Mouse (Mus musculus): ENCODE data around the gene Pgf. TPM values are rescaled to one million over a fixed set of nuclear protein-coding genes. Genes with fewer than 3 reads are reported as not detected.
A peak's percentile ranks its signal among the peaks of the same experiment; 100 is the strongest.

Pgf gene
- 1 to 10 TPM; 3.8 to 5.3 TPM for total RNA-seq (2021)
- long read RNA-seq, experiment 1, partial matches to known transcripts, result 0 of 6 reads
- long read RNA-seq, experiment 1, other reads (novel, unspliced or antisense), result 3 of 6 reads
- long read RNA-seq, experiment 2, partial matches to known transcripts, result 0 of 2 reads
- long read RNA-seq, experiment 2, other reads (novel, unspliced or antisense), result 1 of 2 reads

- no peak for DNase-seq
Measured at GRCm38 (mm10) chr12:85177740-85178239, at the start of gene Pgf. Gene Pgf (minus strand): TSS chr12:85177790.

- no peak for DNase-seq
Measured at GRCm38 (mm10) chr12:85227227-85227626, 49.6 kb upstream of the Pgf start.

GRCm38 (mm10) chr12:85219905-85220290, 42.3 kb upstream of the Pgf start:
- peak in 1 of 2 experiments; percentile 26 for DNase-seq

DNA sequence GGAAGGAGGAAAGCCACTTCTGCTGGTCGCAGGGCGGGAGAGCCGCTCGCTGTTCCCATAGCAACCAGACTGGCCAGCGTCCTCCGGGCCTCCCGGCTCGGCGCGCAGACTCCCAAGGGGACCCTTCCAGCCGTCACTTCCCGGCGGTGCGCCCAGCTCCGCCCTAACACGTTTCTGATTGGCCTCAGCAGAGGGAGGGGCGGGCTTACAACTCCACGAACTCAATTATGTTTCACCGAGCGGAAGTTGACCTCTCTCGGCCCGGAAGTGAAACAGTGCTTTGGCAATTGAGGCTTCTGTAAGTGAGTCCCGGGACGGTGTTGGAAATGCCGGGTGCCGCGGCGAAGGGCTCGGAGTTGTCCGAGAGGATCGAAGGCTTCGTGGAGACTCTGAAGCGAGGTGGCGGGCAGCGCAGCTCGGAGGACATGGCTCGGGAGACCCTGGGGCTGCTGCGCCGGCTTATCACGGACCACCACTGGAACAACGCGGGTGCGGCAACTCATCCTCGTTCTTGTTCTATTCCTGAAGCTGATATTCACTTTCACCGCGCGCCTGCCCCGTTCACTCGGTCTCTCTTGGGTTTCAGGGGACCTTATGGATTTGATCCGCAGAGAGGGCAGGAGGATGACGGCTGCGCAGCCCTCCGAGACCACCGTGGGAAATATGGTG, 41.8 kb upstream of the Pgf start, which contains the start of gene Eif2b2:
Eif2b2 (plus strand) TSS at position 246 of the 669 bp plus-strand sequence.
- peak; percentile 100 for DNase-seq

DNA sequence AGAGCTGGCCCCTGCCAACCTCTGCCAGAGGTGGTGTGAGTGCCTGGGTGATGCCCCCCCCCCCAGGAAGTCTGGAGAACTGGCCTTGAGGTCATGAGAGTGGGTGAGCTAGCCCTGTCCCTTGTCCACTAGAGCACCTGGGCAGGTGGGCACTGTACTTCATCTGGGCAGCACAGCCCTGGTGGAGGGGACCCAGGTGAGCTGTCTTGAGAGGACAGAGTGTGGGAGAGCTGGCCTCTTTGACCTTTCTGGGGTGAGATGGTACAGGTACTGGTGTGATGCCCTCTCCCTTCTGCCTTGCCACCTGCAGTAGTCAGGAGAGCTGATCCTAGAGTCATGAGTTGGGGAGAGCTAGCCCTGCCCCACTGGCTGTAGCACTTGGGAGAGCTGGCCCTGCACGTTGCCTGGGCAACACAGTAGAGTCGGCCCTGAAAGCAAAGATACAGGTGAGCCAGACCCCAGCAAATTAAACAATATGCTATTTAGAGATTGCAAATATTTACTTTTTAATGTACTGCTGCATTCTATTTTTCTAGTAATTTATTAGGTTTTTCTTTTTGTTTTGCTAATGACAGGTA, 40.2 kb upstream of the Pgf start:
- no peak for DNase-seq

GRCm38 (mm10) chr12:85215031-85215430, 37.4 kb upstream of the Pgf start:
- DNase-seq, result no peak

DNA sequence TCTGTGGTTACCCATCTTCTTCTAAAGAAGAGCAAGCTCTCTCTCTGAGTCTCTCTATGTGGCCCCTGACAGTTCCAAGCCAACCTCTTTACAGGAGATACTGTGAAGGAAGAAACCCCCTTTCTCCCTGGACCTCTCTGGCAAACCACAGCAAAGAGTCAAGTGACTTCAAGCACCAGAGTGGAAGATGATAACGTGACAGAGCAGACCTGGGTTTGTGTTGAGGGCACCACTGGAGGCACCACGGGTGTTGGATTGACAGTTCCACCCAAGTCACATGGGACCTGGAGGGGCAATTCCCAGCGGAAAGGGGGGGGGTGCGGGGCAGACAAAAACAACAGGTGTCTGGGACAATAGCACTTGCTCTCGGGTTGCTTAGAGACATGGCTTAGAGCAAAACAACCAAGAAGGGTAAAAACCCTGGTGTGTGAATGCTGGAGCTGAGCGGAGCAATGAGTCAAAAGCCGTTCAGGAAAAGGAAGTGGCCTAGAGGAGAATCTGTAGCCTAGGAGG, 31.2 kb upstream of the Pgf start:
- no peak for DNase-seq

DNA sequence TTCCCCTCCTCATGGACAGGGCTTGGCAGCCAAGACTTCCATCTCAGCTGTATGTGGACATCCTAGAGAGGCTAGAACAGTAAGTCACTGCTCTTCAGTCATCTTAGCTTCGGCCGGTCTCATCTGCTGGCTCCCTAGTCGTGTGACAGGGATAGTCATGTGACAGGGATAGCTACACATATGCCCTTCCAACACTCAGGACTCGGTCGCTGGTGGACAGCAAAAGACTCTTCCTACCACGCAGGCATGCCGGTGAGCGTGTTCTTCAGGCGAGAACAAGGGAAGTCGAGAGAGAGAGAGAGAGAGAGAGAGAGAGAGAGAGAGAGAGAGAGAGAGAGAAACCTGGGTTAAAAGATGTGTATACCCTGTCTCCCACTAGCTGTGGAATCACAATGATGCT, 27.8 kb upstream of the Pgf start:
- DNase-seq, result no peak

GRCm38 (mm10) chr12:85204105-85204504, 26.5 kb upstream of the Pgf start:
- DNase-seq, result no peak

GRCm38 (mm10) chr12:85203699-85204098, 26.1 kb upstream of the Pgf start:
- DNase-seq, result no peak

DNA sequence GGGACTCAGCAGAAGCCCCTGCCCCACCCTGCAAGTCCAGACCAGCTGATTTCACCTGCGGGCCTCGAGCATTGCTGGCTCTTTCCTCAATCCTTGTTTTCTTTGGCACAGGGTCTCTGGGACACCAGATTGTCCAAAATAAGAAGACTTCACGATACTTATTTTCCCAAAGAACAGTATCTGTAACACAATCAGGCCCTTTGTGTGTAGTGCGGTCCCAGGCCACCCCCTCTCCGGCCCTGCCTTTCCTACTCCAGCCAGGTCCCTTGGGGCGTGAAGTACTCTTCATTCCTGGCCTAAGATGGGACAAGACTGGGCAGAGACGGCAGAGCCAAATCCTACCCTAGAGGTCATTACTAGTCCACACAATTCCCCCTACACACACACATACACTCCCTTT, 24.6 kb upstream of the Pgf start:
- DNase-seq, result peak in 1 of 2 experiments; percentile 25

GRCm38 (mm10) chr12:85201830-85202147, 24.2 kb upstream of the Pgf start:
- DNase-seq, result no peak

DNA sequence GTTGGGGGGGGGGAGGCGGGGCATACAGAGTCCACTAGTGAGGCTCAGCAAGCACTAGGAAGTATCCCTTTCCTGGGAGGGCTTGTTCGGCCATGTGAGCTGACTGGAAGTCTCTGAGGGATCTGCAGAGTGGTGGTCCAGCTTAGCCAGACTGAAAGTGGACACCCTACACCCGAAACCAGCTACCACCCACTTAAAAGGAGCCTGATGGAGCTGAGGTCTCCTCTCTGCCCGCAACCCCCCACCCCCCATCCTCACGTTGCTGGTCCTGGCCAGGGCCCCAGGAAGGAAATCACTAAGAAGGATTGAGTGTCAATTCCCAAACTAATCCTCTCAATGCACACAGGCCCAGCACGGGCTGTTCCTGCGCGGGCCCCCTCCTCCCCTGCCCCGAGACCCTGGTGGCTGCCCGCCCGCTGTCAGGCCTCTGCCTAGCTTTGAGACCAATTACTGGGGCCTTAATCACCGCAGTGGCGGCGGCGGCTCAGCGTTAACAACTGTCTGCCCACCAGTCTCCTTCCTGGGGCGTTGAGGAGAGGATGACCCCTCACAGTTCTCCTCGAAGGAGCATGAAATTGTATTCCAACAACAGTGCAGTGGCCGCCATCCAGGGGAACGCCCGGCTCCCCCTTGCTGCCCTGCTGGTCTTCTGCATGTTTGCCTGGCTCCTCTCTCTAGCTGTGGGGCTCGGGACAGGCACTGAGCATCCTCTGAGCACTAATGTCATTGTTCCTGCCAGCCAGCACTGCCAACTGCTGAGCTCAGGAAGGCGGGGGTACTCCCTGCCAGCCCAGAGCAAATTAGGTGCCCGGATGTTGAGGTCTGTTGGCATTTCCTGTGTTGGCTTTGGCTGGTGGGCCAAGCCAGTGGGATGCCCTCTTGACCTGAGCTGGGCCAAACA, 23.6 kb upstream of the Pgf start:
- DNase-seq, result no peak

DNA sequence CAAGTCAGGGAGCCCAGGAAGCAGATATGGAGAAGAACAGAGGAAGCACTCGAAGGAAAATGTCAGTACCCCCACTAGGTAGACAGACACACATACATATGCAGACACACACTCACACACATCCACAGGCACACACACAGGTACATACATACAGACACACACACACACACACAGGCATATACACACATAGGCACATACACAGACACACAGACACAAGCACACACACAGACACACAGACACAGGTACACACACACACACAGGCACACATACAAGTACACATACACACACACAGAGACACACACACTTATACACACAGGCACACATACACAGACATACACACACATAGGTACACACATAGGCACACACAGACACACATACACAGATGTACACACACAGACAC, 22.4 kb upstream of the Pgf start:
- no peak for DNase-seq

DNA sequence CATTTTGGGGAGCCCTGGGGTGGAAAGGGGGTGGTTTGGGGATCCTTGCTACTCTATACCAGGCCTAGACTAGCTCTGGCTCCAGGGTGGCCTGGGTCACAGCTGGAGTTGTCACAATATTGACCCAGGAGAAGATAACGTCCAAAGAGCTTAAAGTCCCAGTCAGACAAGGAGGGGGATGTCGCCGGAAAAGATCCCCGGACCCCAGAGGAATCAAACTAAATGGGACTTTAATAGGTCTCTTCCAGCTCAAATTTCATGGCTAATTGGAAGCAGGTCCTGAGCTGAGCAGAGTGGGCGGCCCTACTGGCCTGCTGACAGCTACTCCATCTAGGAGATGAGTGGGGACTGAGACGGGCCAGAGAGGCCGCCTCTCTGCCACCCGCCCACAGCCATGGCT, 20.3 kb upstream of the Pgf start:
- no peak for DNase-seq

- no peak for DNase-seq
Measured at GRCm38 (mm10) chr12:85197371-85197770, 19.8 kb upstream of the Pgf start.

GRCm38 (mm10) chr12:85196191-85196590, 18.6 kb upstream of the Pgf start:
- DNase-seq, result no peak

DNA sequence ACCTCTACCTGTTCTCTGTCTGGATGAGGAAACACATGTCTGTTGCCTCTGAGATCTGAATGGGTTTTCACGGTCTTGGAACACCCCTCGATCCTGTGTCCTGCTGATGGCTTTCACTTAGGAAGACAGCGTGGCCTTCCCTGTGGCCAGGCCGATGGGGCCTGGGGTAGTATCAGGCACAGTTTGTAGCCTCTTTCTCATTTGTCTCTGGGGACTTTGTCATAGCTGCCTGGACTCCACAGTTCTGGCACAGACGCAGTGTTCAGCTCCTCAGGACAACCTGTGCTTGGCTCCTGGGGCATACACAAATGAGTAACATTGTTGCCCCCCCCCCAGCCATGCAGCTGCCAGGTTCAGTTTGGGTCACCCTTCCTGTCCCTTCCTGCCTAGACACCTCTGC, 17.5 kb upstream of the Pgf start:
- peak; percentile 63 to 74 for DNase-seq

DNA sequence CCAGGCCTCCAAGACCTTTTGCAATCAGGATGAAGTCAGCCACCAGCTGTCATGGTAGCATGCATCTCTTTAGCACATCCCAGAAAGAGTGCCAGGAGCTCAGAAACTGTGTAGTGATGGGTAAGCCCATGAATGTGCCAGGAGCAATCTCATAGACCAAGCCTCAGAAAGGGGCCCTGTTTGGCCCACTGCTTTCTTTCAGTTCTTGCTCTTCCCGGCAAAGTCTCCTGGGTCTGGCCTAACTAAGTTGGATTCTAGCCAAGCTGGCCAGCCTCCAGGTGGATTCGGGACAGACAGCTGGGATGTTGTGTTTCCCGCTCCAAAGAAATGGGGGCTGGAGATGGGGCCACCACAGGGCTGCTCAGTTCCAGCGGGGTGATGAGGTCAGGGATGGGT, 17.0 kb upstream of the Pgf start:
- DNase-seq, result peak; percentile 93 to 95

DNA sequence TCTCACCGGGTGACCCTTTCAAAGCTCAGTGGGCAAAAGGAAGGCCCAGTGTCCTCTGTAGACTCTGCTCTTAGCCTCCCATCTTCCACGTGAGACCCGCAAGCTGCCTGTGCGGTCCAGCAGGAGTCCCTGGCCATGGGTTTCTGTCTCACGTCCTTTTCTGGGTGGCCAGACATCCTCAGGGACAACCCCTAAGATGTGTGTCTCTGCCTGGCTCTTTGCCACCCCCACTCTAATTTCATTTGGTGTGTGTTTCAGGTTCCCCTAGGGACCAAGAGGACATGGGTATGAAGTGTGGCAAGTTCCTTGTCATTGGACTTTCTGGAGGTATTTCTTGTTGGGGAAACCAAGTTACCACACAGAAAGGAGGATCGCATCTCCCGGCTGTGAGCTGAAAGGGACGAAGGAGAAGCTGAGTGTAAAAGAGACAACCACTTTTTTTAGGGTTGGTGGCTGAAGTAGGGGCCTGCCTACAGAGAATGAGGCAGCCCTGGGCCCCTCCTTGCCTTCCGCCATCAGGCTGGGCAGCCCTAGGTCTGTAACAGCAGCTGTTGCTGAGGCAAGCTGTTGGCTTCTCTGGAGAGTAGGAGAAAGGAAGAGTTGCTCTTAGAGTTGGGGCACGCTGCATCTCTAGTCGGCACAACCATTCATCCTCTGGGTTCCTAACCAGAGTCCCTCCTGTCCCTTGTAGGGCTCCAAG, 16.5 kb upstream of the Pgf start:
- peak in 1 of 2 experiments; percentile 34 for DNase-seq

DNA sequence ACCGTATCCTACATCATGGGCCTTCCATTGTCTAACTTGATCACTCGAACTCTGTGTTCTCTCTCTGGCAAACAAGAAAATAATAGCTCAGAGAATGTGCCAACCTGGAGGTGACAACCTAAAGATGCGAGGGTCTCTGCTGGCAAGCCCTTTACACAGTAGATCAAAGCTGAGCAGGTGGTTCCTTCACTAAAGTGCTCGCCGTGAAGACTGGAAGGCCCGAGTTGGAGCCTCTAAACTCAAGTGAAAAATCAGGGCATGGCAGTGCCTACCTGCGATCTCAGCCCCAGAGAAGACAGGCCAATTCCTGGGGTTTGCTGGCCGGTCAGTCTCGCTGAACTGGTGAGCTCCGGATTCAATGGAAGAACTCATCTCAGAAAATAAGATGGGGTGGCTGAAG, 15.6 kb upstream of the Pgf start:
- DNase-seq, result no peak
